Mouse (Mus musculus) retina, adult 2 months (tissue): ENCODE data around the gene Clcf1.

ENCODE experiments used
- DNase-seq: peaks from one replicate; pipeline ENCODE4 v3.0.0-alpha.2; 2012; ENCODE audit warnings: low read depth, low spot score

Gene Clcf1

DNA sequence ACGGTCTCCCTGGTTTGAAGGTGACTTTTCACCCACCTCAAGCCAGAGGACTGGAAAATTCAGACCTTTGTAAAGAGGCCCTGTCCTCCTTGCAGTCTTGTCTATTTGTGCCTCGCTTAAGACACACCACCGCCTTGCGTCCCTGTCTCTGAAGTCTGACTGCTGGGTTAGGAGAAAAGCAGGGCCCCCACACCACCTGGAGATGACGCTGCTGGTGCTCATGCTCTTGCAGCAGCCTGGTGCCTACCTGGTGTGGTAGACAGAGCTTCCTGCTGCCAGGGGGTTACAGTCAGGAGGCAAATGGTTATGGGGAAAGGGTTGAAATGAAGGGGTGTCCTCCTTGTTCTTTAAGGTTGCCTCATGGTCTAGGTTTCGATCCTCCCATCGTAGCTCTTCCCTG is 40.2 kb downstream of the Clcf1 start:
- no peak for DNase-seq

DNA sequence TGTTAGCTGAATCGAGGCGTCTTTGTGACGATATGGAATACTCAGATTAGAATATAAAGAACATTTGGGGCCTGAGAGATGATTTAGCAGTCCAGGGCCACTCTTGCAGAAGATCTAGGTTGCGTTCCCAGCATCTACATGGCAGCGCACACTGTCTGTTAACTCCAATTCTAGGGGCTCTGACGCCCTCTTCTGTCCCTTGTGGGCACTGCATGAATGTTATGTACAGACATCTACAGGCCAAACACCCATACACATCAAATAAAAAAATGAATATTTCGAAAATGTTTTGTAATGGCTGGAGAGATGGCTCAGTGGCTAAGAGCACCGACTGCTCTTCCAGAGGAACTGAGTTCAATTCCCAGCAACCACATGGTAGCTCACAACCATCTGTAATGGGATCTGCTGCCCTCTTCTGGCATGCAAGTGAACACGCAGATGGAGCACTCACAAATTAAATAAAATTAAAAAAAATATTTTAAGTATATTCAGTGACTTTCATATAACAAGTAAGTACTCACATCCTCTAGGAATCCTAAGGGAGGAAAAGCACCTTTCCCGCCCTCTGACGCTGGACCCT is 41.6 kb downstream of the Clcf1 start:
- DNase-seq: no peak

DNA sequence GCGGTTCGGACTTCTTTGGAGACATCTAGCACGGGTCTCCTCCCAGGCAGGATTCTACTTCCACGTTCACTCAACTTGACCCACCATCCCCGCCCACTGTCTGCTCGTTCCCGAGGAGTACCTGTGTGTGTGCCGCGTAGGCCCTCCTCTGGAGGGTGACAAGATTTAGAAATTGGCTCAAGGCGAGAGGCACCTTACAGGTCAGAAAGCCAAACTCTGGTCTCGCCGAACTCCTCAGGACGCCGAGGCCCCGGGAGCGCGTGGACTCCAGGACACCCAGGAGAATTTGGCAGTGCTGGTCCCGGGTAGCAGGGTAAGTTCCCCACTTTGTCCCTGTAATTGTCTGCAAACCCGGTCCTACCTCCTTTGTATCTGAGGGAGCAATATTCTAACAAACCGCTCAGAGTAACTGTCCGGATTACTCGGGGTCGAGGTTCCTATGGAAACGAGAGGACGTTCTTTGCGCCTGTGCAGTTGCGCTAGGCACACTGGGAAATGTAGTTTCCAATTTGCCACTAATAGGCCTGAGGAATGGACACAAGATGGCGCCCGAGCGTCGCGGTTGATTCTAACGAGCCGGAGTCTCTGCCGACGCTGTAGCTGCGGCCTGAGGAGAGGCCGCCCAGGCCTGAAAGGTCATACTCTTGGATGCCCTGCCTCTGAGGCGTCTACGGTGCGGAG is 43.3 kb downstream of the Clcf1 start:
- peak; percentile 92 for DNase-seq

DNA sequence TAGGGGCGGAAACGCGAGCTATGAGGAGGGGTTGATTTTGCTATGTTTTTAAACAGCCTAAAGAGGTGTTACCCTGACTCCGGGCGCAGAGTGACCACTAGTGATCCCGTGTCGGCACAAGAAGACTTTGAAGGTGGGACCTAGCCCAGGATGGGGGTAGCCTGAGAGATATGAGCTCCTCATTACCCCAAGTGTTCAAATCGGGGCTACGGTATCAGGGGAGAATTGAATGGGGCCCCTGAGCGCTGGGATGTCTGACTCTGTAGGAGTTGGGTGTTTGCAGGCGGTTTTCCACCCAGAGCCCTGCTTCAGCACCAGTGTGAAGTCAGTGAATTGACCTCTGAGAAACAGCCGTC is 43.8 kb downstream of the Clcf1 start:
- DNase-seq: no peak

DNA sequence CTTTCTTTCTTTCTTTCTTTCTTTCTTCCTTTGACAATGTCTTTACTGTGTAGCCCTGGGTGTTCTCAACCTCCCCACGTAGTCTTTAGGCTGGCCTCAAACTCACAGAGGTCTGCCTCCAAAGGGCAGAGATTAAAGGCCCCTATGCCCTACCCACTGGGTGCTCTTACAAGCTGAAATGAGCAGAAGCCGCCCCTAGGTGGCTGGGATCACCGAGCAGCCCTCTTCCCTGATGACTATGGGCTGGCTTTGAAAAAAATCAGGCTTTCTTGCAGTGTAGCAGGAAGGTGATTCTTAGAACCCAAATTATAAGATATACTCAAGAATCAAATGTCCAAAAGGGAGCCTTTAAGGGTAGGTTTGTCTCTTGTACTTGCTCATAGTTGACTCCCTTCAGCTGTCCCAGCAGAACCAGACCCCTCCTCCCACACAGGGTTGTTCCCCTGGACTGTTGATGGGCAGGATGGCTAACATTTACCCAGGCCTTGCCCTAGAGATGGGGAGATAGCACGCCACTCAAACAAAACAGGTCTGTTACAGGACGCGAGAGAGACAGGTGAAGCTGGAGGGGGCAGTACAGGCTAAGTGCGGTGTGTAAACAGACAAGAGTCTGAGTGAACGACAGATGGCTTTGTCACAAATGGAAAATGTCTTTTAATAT is 47.1 kb downstream of the Clcf1 start:
- DNase-seq: no peak

DNA sequence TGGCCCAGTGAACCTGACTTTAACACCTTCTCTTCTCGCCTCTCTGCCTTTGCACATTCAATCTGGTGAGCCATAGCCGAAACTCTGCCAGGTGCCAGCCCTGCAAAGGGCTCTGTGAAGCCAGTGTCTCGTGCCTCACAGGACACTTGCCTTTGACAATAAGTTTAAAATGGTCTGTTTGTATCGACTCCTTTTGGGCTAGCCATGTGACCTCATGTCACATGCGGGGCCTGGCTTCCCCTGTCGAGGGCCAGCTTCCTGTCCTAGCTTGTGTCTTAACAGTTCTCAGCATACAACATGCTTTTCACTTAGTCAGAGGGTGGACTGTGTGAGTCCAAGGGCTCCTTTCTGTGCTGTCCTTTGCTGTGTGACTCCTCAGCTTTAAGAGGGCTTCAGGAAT is 48.7 kb downstream of the Clcf1 start:
- DNase-seq: no peak

DNA sequence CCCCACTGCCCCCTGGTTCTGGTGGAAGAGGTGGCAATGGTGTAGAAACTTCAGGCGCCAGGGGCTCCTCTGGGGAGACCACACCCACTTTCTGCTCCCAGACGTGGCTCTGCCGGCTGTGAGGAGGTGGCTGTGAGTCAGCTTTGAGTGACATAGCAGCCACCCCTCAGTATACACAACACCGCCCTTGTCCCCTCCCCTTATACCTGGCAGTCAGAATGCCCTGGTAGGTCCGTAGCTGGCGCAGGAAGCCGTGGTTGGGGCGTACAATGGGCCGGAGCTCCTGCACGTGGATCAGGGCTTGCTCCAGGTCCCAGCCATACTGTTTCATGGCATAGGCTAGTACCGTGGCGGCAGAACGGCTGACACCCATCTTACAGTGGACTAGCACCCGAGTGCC is 49.7 kb downstream of the Clcf1 start:
- no peak for DNase-seq

DNA sequence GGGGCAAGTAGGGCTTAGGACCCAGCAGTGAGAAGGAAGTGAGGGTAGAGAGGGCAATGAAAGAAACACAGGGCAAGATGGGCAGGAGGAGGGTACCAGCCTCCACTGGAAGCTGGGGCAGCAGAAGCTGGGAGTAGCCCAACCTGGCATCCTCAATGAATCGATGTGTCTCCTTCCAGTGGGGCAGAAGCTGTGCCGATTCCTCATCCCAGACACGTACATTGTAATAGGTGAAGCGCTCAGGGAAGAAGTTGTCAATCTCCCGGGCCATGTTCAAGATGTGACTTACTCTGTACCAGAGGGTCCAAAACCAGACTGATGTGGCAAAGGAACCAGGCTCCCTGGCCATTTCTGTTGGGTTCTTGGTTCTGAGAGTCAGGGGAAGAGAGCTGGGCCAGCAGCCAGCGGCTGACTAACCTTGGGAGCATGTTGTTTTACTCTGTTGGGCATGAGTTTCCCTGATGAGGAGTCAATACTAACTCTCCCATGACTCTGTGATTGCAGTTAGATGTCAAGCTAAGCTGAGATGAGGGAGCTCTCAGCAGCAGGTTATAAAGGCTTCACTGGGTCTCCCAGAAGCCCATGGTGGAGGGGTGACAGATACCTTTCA is 50.2 kb downstream of the Clcf1 start:
- no peak for DNase-seq

DNA sequence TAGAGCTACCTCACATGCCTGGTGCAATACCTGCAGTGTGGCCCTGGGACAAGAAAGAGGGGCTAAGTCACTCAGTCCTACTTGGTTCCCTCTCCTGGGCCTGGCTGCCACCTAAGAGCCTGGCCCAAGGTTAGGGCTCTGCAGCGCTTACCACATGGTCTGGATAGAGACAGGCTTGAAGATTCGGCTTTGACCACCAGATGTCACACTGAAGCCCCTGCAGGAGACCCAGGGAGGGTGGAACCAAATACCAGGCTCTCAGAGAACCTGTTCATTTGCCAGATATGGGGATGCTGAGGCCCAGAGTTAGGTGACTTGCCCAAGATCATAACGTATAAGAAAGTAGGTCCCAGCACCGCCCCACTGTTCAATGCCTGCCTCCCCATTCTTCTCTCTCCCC is 51.9 kb downstream of the Clcf1 start:
- no peak for DNase-seq

DNA sequence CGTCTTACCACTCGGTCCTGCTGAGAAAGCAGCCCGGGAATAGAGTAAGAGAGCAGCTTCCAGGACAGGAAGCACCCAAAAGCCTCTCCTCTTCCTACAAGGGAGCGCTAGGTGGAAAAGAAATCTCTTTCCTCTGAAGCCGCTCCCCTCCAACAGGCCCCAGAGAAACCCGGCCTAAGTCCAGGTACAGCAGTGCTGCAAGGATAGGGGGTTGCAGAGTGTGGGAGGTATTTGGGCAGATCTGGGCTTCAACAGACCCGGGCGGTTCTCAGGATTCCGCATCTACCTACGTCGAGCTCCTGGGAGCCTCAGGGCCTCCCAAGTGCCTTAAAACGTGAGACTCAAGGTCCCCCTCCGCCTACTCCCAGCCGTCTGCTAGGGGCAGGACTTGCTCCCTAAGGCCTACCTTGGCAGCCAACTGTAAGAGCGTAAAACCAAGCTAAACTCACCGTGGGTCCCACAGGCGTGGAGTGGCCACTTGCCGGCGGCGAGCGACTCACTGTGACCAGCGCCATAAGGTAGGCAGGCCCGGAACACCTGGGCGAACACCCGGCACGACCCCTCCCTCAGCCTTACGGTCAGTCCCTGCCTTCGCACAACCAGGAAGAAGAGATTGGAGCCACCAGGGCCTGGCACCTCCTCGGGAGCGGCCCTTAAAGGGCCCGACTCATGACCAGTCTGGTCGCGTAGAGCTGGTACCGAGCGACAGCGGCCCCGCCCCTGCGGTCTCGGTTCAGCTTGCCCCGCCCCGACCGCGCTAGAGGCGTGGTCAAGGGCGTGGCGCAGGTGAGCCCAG is 54.7 kb downstream of the Clcf1 start, which contains the start of gene Ssh3:
TSS of gene Ssh3 (minus strand) at position 615 of the 796 bp plus-strand sequence.
- DNase-seq: no peak

DNA sequence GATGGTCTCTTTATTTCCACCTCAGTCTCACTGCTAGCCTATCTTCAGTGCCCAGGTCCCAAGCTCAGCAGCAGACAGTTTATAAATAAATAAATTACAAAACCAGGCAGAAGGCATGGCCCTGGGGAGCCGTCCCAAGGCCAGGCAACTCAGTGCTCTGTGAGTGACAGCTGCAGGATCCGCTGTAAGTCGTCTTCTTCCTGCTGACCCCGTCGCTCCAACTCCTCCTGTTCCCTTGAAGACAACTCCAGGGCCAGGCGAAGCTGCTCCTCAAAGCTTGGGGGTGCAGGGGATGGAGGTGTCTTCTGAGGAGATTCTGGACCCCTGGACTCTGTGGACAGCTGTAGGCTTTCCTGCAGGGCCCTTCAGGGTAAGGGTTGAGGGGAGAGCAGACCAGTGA is 56.1 kb downstream of the Clcf1 start:
- DNase-seq: no peak

DNA sequence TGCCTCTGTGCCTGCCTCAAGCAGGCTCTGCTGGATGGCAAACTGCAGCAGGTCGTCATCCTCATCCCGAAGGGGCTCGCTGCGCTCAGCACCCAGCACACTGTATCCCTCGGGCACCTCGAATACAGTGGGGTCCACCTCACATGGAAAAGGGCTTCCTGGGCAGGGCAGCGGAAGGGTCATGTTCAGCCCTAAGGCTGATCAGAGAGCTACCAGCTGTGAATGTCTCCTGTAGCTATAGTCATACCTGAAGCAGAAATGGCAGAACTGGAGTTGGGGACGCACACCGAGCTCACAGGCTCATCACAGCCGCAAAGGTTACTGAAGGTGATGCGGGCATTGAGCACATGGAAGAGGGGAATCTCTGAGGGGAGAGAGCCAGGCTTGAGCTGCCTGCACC is 56.9 kb downstream of the Clcf1 start:
- no peak for DNase-seq
